Mouse (Mus musculus): ENCODE measurements around the gene Tmem95. TPM values are rescaled to one million over a fixed set of nuclear protein-coding genes. Genes with fewer than 3 reads are reported as not detected.

Gene Tmem95
- polyA plus RNA-seq, 1 experiment from 2014 or later, result not detected

DNA sequence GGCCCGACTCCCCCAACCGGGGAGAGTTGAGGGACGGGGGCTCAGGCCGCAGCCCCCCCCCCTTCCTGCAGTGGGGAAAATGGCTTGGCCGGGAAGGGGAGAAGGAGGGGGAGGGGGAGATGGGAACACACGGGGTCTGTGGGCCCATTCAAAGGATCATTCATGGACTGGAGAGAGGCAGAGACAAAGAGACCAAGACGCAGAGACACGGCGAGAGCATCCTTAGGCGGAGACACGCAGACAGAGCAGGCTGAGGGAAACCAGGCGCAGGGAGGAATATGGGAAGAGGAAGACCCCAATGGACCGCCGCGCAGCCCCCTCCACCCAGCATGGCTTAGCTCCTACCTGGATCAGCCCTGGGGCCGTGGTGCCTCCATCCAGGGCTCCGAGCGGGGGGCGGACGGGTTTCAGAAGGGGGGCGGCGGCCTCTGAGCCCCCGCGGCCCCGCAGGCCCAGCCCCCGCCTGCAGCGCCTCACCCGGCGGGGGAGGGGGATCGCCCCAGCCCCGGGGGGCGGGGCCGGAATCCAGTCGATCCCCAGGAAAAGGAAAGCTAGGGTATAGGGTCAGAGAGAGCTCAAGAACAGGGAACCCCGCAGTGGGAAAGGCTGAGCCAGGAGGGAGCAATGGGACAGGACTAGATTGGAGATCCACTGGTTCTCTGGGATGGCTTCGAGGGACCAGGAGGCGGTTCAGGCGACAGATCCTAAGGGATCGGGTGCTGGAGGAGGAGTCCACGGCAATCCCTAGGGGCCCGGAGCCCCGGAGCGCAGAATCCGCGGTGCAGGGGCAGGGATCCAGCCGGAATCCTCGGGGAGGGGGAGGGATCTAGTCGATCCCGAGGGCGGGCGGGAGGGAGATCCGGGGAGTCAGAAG, 40.9 kb downstream of the Tmem95 start:
- H3K9ac ChIP-seq (ENCODE audit: low read depth, low read length), result peak overlapping the region; percentile 90
- peak overlapping the region; percentile 92 for H3K27ac ChIP-seq (ENCODE audit: low read depth, low read length)
- peaks cover 2% of the 10 kb centered on the region; the same call in 1 of the 2 replicates for H3K27me3 ChIP-seq (ENCODE audit: control insufficient read depth, insufficient read depth, low read length)
- H3K36me3 ChIP-seq (ENCODE audit: control insufficient read depth, insufficient read depth, low read length), result peaks cover 4% of the 10 kb centered on the region; the same call in 1 of the 2 replicates
- DNase-seq (ENCODE audit: low spot score), result peak; percentile 64
- ATAC-seq (ENCODE audit: low FRiP score), result peak; percentile 11
- peaks cover 20% of the 10 kb centered on the region for H3K4me1 ChIP-seq (replicated peaks; ENCODE audit: control insufficient read depth, insufficient read depth, low read length)
- peak overlapping the region; percentile 92 for H3K4me2 ChIP-seq (replicated peaks; ENCODE audit: low read depth, low read length)
- H3K9me3 ChIP-seq (ENCODE audit: control insufficient read depth, low read length), result no peaks in the 10 kb centered on the region
- under 1% methylated on average over 42 of the region's 52 CpGs for WGBS
- H3K4me3 ChIP-seq (ENCODE audit: low read depth, low read length), result peak overlapping the region; percentile 85

GRCm38 (mm10) chr11:69835966-69836335, 41.9 kb downstream of the Tmem95 start:
- H3K36me3 ChIP-seq (ENCODE audit: control insufficient read depth, insufficient read depth, low read length), result peaks cover 4% of the 10 kb centered on the region; the same call in 1 of the 2 replicates
- DNase-seq (ENCODE audit: low spot score) (peak; percentile 33), ATAC-seq (ENCODE audit: low FRiP score) (no peak)
- H3K4me2 ChIP-seq (replicated peaks; ENCODE audit: low read depth, low read length), result peak overlapping the region; percentile 92
- peak overlapping the region; percentile 90 for H3K9ac ChIP-seq (ENCODE audit: low read depth, low read length)
- H3K4me3 ChIP-seq (ENCODE audit: low read depth, low read length), result peak overlapping the region; percentile 85
- peaks cover 2% of the 10 kb centered on the region; the same call in 1 of the 2 replicates for H3K27me3 ChIP-seq (ENCODE audit: control insufficient read depth, insufficient read depth, low read length)
- no peaks in the 10 kb centered on the region for H3K9me3 ChIP-seq (ENCODE audit: control insufficient read depth, low read length)
- peak overlapping the region; percentile 92 for H3K27ac ChIP-seq (ENCODE audit: low read depth, low read length)
- peaks cover 20% of the 10 kb centered on the region for H3K4me1 ChIP-seq (replicated peaks; ENCODE audit: control insufficient read depth, insufficient read depth, low read length)
- 0% methylated on average over 4 of the region's 4 CpGs for WGBS

- peak overlapping the region; percentile 92 for H3K4me2 ChIP-seq (replicated peaks; ENCODE audit: low read depth, low read length)
- peak; percentile 79 for DNase-seq (ENCODE audit: low spot score)
- WGBS, result 1% methylated on average over 9 of the region's 9 CpGs
- peak overlapping the region; percentile 90 for H3K9ac ChIP-seq (ENCODE audit: low read depth, low read length)
- H3K4me3 ChIP-seq (ENCODE audit: low read depth, low read length), result peak overlapping the region; percentile 85
- no peak for ATAC-seq (ENCODE audit: low FRiP score)
- peaks cover 2% of the 10 kb centered on the region; the same call in 1 of the 2 replicates for H3K27me3 ChIP-seq (ENCODE audit: control insufficient read depth, insufficient read depth, low read length)
- no peaks in the 10 kb centered on the region for H3K9me3 ChIP-seq (ENCODE audit: control insufficient read depth, low read length)
- peaks cover 20% of the 10 kb centered on the region for H3K4me1 ChIP-seq (replicated peaks; ENCODE audit: control insufficient read depth, insufficient read depth, low read length)
- H3K27ac ChIP-seq (ENCODE audit: low read depth, low read length), result peak overlapping the region; percentile 92; the same call in 1 of the 2 replicates
- H3K36me3 ChIP-seq (ENCODE audit: control insufficient read depth, insufficient read depth, low read length), result peaks cover 4% of the 10 kb centered on the region; the same call in 1 of the 2 replicates
Measured at GRCm38 (mm10) chr11:69835326-69835965, 42.4 kb downstream of the Tmem95 start.

GRCm38 (mm10) chr11:69834001-69834549, 43.7 kb downstream of the Tmem95 start:
- peak overlapping the region; percentile 47 for H3K27ac ChIP-seq (ENCODE audit: low read depth, low read length)
- H3K27me3 ChIP-seq (ENCODE audit: control insufficient read depth, insufficient read depth, low read length), result peaks cover 2% of the 10 kb centered on the region; the same call in 1 of the 2 replicates
- peak; percentile 57 for DNase-seq (ENCODE audit: low spot score)
- H3K9me3 ChIP-seq (ENCODE audit: control insufficient read depth, low read length), result no peaks in the 10 kb centered on the region
- peak overlapping the region; percentile 85 for H3K4me3 ChIP-seq (ENCODE audit: low read depth, low read length)
- peak overlapping the region; percentile 92 for H3K4me2 ChIP-seq (replicated peaks; ENCODE audit: low read depth, low read length)
- WGBS, result 8% methylated on average over 38 of the region's 48 CpGs
- ATAC-seq (ENCODE audit: low FRiP score), result no peak
- H3K9ac ChIP-seq (ENCODE audit: low read depth, low read length), result peak overlapping the region; percentile 90
- peaks cover 4% of the 10 kb centered on the region; the same call in 1 of the 2 replicates for H3K36me3 ChIP-seq (ENCODE audit: control insufficient read depth, insufficient read depth, low read length)
- peaks cover 17% of the 10 kb centered on the region for H3K4me1 ChIP-seq (replicated peaks; ENCODE audit: control insufficient read depth, insufficient read depth, low read length)

DNA sequence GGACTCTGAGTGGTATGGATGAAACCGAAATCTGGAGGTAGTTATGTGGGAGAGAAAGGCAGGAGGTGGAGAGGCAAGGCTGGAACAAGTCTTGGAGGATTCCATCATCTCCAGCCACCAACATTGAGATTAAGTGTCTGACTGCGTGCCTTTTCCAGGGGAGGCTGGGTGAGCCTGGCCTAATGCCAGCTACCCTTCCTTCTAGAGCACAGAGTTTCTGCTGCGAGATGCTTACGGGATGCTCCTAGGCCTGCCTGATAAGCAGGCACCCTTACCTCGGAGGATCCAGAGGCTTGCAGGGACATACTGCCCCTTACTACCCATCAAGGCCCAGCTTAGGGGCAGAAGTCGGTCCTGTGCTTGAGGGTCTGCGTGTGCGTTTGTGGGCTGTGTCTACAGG, 44.3 kb downstream of the Tmem95 start:
- H3K27me3 ChIP-seq (ENCODE audit: control insufficient read depth, insufficient read depth, low read length), result peaks cover 2% of the 10 kb centered on the region; the same call in 1 of the 2 replicates
- no peak for DNase-seq (ENCODE audit: low spot score)
- H3K4me3 ChIP-seq (ENCODE audit: low read depth, low read length), result peak overlapping the region; percentile 85; the same call in 1 of the 2 replicates
- no peaks in the 10 kb centered on the region for H3K9me3 ChIP-seq (ENCODE audit: control insufficient read depth, low read length)
- H3K27ac ChIP-seq (ENCODE audit: low read depth, low read length), result no peak overlapping the region
- H3K9ac ChIP-seq (ENCODE audit: low read depth, low read length), result peak overlapping the region; percentile 90
- peaks cover 4% of the 10 kb centered on the region; the same call in 1 of the 2 replicates for H3K36me3 ChIP-seq (ENCODE audit: control insufficient read depth, insufficient read depth, low read length)
- ATAC-seq (ENCODE audit: low FRiP score), result no peak
- 55% methylated on average over 8 of the region's 8 CpGs for WGBS
- peak overlapping the region; percentile 92 for H3K4me2 ChIP-seq (replicated peaks; ENCODE audit: low read depth, low read length)
- H3K4me1 ChIP-seq (replicated peaks; ENCODE audit: control insufficient read depth, insufficient read depth, low read length), result peaks cover 14% of the 10 kb centered on the region

- H3K36me3 ChIP-seq (ENCODE audit: control insufficient read depth, insufficient read depth, low read length), result peaks cover 15% of the 10 kb centered on the region
- H3K27ac ChIP-seq (ENCODE audit: low read depth, low read length), result no peak overlapping the region
- H3K9ac ChIP-seq (ENCODE audit: low read depth, low read length), result no peak overlapping the region
- peaks cover under 1% of the 10 kb centered on the region; the same call in 1 of the 2 replicates for H3K27me3 ChIP-seq (ENCODE audit: control insufficient read depth, insufficient read depth, low read length)
- no peak overlapping the region for H3K4me3 ChIP-seq (ENCODE audit: low read depth, low read length)
- ATAC-seq (ENCODE audit: low FRiP score) (no peak), DNase-seq (ENCODE audit: low spot score) (no peak)
- H3K4me2 ChIP-seq (replicated peaks; ENCODE audit: low read depth, low read length), result no peak overlapping the region
- no peaks in the 10 kb centered on the region for H3K9me3 ChIP-seq (ENCODE audit: control insufficient read depth, low read length)
- peaks cover 3% of the 10 kb centered on the region; the same call in 1 of the 2 replicates for H3K4me1 ChIP-seq (replicated peaks; ENCODE audit: control insufficient read depth, insufficient read depth, low read length)
- 70% methylated on average over 5 of the region's 5 CpGs for whole genome bisulfite sequencing
Measured at GRCm38 (mm10) chr11:69828832-69829231, 49.0 kb downstream of the Tmem95 start.

Other genes starting within 250 kb of the Tmem95 start
- gene Fxr2, start 245.0 kb downstream of the Tmem95 start, polyA plus RNA-seq (2014; fragmentation: Nextera tagmentation; extraction: Ambion mirVana), result 30.1 and 31.3 TPM in 2 replicates
- gene Sox15, start 222.7 kb downstream of the Tmem95 start, polyA plus RNA-seq (2014; fragmentation: Nextera tagmentation; extraction: Ambion mirVana), result not detected in 2 replicates
- 28.0 and 45.3 TPM in 2 replicates for gene Mpdu1, start 215.4 kb downstream of the Tmem95 start, polyA plus RNA-seq (2014; fragmentation: Nextera tagmentation; extraction: Ambion mirVana)
- gene Cd68, start 211.9 kb downstream of the Tmem95 start, polyA plus RNA-seq (2014; fragmentation: Nextera tagmentation; extraction: Ambion mirVana), result 8.2 and 8.7 TPM in 2 replicates
- 891 and 905 TPM in 2 replicates for gene Eif4a1, start 205.6 kb downstream of the Tmem95 start, polyA plus RNA-seq (2014; fragmentation: Nextera tagmentation; extraction: Ambion mirVana)
- gene Senp3, start 195.9 kb downstream of the Tmem95 start, polyA plus RNA-seq (2014; fragmentation: Nextera tagmentation; extraction: Ambion mirVana), result 85.8 and 101 TPM in 2 replicates
- not detected in 2 replicates for gene Tnfsf13, start 192.2 kb downstream of the Tmem95 start, polyA plus RNA-seq (2014; fragmentation: Nextera tagmentation; extraction: Ambion mirVana)
- gene Tnfsf12, start 182.2 kb downstream of the Tmem95 start, polyA plus RNA-seq (2014; fragmentation: Nextera tagmentation; extraction: Ambion mirVana), result 2.2 and 4.0 TPM in 2 replicates
- gene Tnfsfm13, start 181.9 kb downstream of the Tmem95 start, polyA plus RNA-seq (2014; fragmentation: Nextera tagmentation; extraction: Ambion mirVana), result 0.61 and 1.1 TPM in 2 replicates
- gene Polr2a, start 119.4 kb downstream of the Tmem95 start, polyA plus RNA-seq (2014; fragmentation: Nextera tagmentation; extraction: Ambion mirVana), result 46.5 and 50.1 TPM in 2 replicates
- gene Slc35g3, start 116.0 kb downstream of the Tmem95 start, polyA plus RNA-seq (2014; fragmentation: Nextera tagmentation; extraction: Ambion mirVana), result 0.57 and 1.1 TPM in 2 replicates
- gene Zbtb4, start 112.1 kb downstream of the Tmem95 start, polyA plus RNA-seq (2014; fragmentation: Nextera tagmentation; extraction: Ambion mirVana), result 1.3 and 1.7 TPM in 2 replicates
- gene Chrnb1, start 82.1 kb downstream of the Tmem95 start, polyA plus RNA-seq (2014; fragmentation: Nextera tagmentation; extraction: Ambion mirVana), result 1.2 and 1.5 TPM in 2 replicates
- 2.2 and 2.8 TPM in 2 replicates for gene Fgf11, start 76.2 kb downstream of the Tmem95 start, polyA plus RNA-seq (2014; fragmentation: Nextera tagmentation; extraction: Ambion mirVana)
- gene Tmem102, start 72.4 kb downstream of the Tmem95 start, polyA plus RNA-seq (2014; fragmentation: Nextera tagmentation; extraction: Ambion mirVana), result 0.83 and 0.93 TPM in 2 replicates
- not detected in 2 replicates for gene Gm39566, start 62.7 kb downstream of the Tmem95 start, polyA plus RNA-seq (2014; fragmentation: Nextera tagmentation; extraction: Ambion mirVana)
- not detected in 2 replicates for gene Spem2, start 59.6 kb downstream of the Tmem95 start, polyA plus RNA-seq (2014; fragmentation: Nextera tagmentation; extraction: Ambion mirVana)
- gene Spem1, start 55.8 kb downstream of the Tmem95 start, polyA plus RNA-seq (2014; fragmentation: Nextera tagmentation; extraction: Ambion mirVana), result 0.17 and 0.38 TPM in 2 replicates
- 11.5 and 16.1 TPM in 2 replicates for gene Nlgn2, start 40.2 kb downstream of the Tmem95 start, polyA plus RNA-seq (2014; fragmentation: Nextera tagmentation; extraction: Ambion mirVana)
- 268 and 276 TPM in 2 replicates for gene Tmem256, start 39.5 kb downstream of the Tmem95 start, polyA plus RNA-seq (2014; fragmentation: Nextera tagmentation; extraction: Ambion mirVana)
- gene Plscr3, start 31.6 kb downstream of the Tmem95 start, polyA plus RNA-seq (2014; fragmentation: Nextera tagmentation; extraction: Ambion mirVana), result 62.2 and 62.6 TPM in 2 replicates
- gene Tnk1, start 19.3 kb downstream of the Tmem95 start, polyA plus RNA-seq (2014; fragmentation: Nextera tagmentation; extraction: Ambion mirVana), result 0.52 TPM in 1 of 2 replicates, not detected in the other
- 2.3 and 2.4 TPM in 2 replicates for gene Kctd11, start 3.4 kb upstream of the Tmem95 start, polyA plus RNA-seq (2014; fragmentation: Nextera tagmentation; extraction: Ambion mirVana)
- gene Acap1, start 17.5 kb upstream of the Tmem95 start, polyA plus RNA-seq (2014; fragmentation: Nextera tagmentation; extraction: Ambion mirVana), result 0.45 and 1.4 TPM in 2 replicates
- 14.5 and 14.7 TPM in 2 replicates for gene 2810408A11Rik, start 23.0 kb upstream of the Tmem95 start, polyA plus RNA-seq (2014; fragmentation: Nextera tagmentation; extraction: Ambion mirVana)
- gene Neurl4, start 23.1 kb upstream of the Tmem95 start, polyA plus RNA-seq (2014; fragmentation: Nextera tagmentation; extraction: Ambion mirVana), result 15.0 and 20.6 TPM in 2 replicates
- 84.3 and 89.0 TPM in 2 replicates for gene Gps2, start 35.9 kb upstream of the Tmem95 start, polyA plus RNA-seq (2014; fragmentation: Nextera tagmentation; extraction: Ambion mirVana)
- gene Eif5a, start 43.9 kb upstream of the Tmem95 start, polyA plus RNA-seq (2014; fragmentation: Nextera tagmentation; extraction: Ambion mirVana), result 1,842 and 1,860 TPM in 2 replicates
- gene Ybx2, start 57.8 kb upstream of the Tmem95 start, polyA plus RNA-seq (2014; fragmentation: Nextera tagmentation; extraction: Ambion mirVana), result 3.1 and 4.8 TPM in 2 replicates
- gene Slc2a4, start 70.2 kb upstream of the Tmem95 start, polyA plus RNA-seq (2014; fragmentation: Nextera tagmentation; extraction: Ambion mirVana), result 7.9 and 9.6 TPM in 2 replicates
- gene Cldn7, start 86.8 kb upstream of the Tmem95 start, polyA plus RNA-seq (2014; fragmentation: Nextera tagmentation; extraction: Ambion mirVana), result 8.2 and 8.4 TPM in 2 replicates
- 23.8 and 26.8 TPM in 2 replicates for gene Ctdnep1, start 103.1 kb upstream of the Tmem95 start, polyA plus RNA-seq (2014; fragmentation: Nextera tagmentation; extraction: Ambion mirVana)
- 154 and 163 TPM in 2 replicates for gene Elp5, start 104.5 kb upstream of the Tmem95 start, polyA plus RNA-seq (2014; fragmentation: Nextera tagmentation; extraction: Ambion mirVana)
- 621 and 643 TPM in 2 replicates for gene Gabarap, start 113.1 kb upstream of the Tmem95 start, polyA plus RNA-seq (2014; fragmentation: Nextera tagmentation; extraction: Ambion mirVana)
- 56.7 and 57.5 TPM in 2 replicates for gene Phf23, start 117.8 kb upstream of the Tmem95 start, polyA plus RNA-seq (2014; fragmentation: Nextera tagmentation; extraction: Ambion mirVana)
- gene Dvl2, start 122.6 kb upstream of the Tmem95 start, polyA plus RNA-seq (2014; fragmentation: Nextera tagmentation; extraction: Ambion mirVana), result 24.6 and 27.2 TPM in 2 replicates
- gene Acadvl, start 137.4 kb upstream of the Tmem95 start, polyA plus RNA-seq (2014; fragmentation: Nextera tagmentation; extraction: Ambion mirVana), result 45.1 and 52.1 TPM in 2 replicates
- gene Dlg4, start 138.9 kb upstream of the Tmem95 start, polyA plus RNA-seq (2014; fragmentation: Nextera tagmentation; extraction: Ambion mirVana), result 13.2 and 18.7 TPM in 2 replicates
- gene Asgr1, start 176.1 kb upstream of the Tmem95 start, polyA plus RNA-seq (2014; fragmentation: Nextera tagmentation; extraction: Ambion mirVana), result 0.29 and 0.40 TPM in 2 replicates
- gene Asgr2, start 214.6 kb upstream of the Tmem95 start, polyA plus RNA-seq (2014; fragmentation: Nextera tagmentation; extraction: Ambion mirVana), result not detected in 2 replicates